21 mouse cellular contexts compared by ENCODE assay signal in the genomic region with DNA sequence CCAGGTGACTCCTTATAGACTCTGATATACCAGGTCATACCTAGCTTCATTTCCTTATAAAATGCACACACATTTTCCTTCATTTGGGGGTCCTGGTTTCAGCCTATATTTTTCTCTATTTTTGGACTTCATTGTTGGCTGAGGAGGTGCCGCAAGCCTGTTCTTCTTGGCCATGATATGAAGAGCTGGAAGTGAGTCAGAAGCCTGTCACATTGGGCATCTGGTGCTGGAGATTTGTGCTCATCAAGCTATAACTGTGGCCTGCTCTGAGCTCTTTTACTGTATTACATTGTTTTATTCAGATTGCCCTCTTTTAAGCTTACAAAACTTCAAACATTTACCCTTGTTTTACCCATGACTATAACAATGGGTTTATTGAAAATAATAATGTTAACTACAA.
DNase-seq lines count a peak whose midpoint lies in the region; ATAC-seq and TF ChIP-seq lines count a peak whose summit lies in the region.
"Had no signal": no experiment of that assay in that cellular context is flagged by ENCODE, and none has a peak within 500 bp of the region (broad histone marks: within the 10 kb centered on the region; RNA-seq: fewer than 3 reads in every experiment).

No protein-coding gene starts in this region.

- H3K9ac ChIP-seq in forebrain, embryonic 15.5 days (replicated peaks): no peak overlapping the region
- no peak overlapping the region for H3K9ac ChIP-seq in forebrain, embryonic 11.5 days (ENCODE audit: low read length)
- H3K9ac ChIP-seq: heart, embryonic 15.5 days; hindbrain, embryonic 15.5 days; limb, embryonic 12.5 days; liver, embryonic 12.5 days had no signal

- H3K36me3 ChIP-seq in forebrain, embryonic 15.5 days: no peaks in the 10 kb centered on the region
- H3K36me3 ChIP-seq in forebrain, embryonic 11.5 days (ENCODE audit: control insufficient read depth, insufficient read depth, low read length): no peaks in the 10 kb centered on the region
- H3K36me3 ChIP-seq: heart, embryonic 15.5 days; hindbrain, embryonic 15.5 days; limb, embryonic 12.5 days; liver, embryonic 12.5 days had no signal

- no peak overlapping the region for H3K4me2 ChIP-seq in forebrain, embryonic 15.5 days (replicated peaks)
- H3K4me2 ChIP-seq in forebrain, embryonic 11.5 days (ENCODE audit: low read depth, low read length, severe bottlenecking): no peak overlapping the region
- H3K4me2 ChIP-seq: heart, embryonic 15.5 days; hindbrain, embryonic 15.5 days; limb, embryonic 12.5 days; liver, embryonic 12.5 days had no signal

- no peaks in the 10 kb centered on the region for H3K9me3 ChIP-seq in forebrain, embryonic 15.5 days
- no peaks in the 10 kb centered on the region for H3K9me3 ChIP-seq in forebrain, embryonic 11.5 days (ENCODE audit: control insufficient read depth, low read length)
- H3K9me3 ChIP-seq: heart, embryonic 15.5 days; hindbrain, embryonic 15.5 days; limb, embryonic 12.5 days; liver, embryonic 12.5 days had no signal

- H3K27ac ChIP-seq in forebrain, embryonic 15.5 days (replicated peaks): 0 out of 2 replicates have a peak overlapping the region, but pooled peaks have one; percentile 12
- no peak overlapping the region for H3K27ac ChIP-seq in forebrain, embryonic 11.5 days (ENCODE audit: low read depth, low read length)
- H3K27ac ChIP-seq: heart, adult 2 months; heart, embryonic 15.5 days; hindbrain, embryonic 15.5 days; limb, embryonic 12.5 days; liver, embryonic 12.5 days; stomach, postnatal 0 days had no signal

- no peak for DNase-seq in forebrain, embryonic 11.5 days (ENCODE audit: low spot score)
- DNase-seq in brain, embryonic 14.5 days (ENCODE audit: low read depth): peak; percentile 66
- DNase-seq in cerebellum, postnatal 10 days: peak; percentile 82 to 83
- DNase-seq in layer of hippocampus, adult 8-10 months (ENCODE audit: low spot score in 2 of 2): peak; percentile 6 to 22
- no peak for DNase-seq in frontal cortex, postnatal 14 days (ENCODE audit: low spot score in 2 of 2)
- no peak for DNase-seq in frontal cortex, postnatal 36 days (ENCODE audit: low spot score in 2 of 2)
- DNase-seq: adrenal gland, postnatal 25 days; gastrocnemius, postnatal 25 days; heart, adult 2 months; heart, postnatal 4 days; kidney, postnatal 36 days; lung, adult 2 months; lung, postnatal 36 days; retina, postnatal 1 day had no signal

- H3K4me1 ChIP-seq in forebrain, embryonic 15.5 days: no peaks in the 10 kb centered on the region
- no peaks in the 10 kb centered on the region for H3K4me1 ChIP-seq in forebrain, embryonic 11.5 days (replicated peaks; ENCODE audit: control insufficient read depth, insufficient read depth, low read length)
- H3K4me1 ChIP-seq: heart, embryonic 15.5 days; hindbrain, embryonic 15.5 days; limb, embryonic 12.5 days; liver, embryonic 12.5 days had no signal

- WGBS in forebrain, embryonic 15.5 days: 67% methylated on average over 1 of the region's 1 CpGs
- WGBS in forebrain, embryonic 11.5 days: 90% methylated on average over 1 of the region's 1 CpGs

- no peak for ATAC-seq in forebrain, embryonic 15.5 days (replicated peaks)
- no peak for ATAC-seq in forebrain, embryonic 11.5 days (replicated peaks; ENCODE audit: low FRiP score)
- ATAC-seq: intestine, embryonic 16.5 days; liver, embryonic 12.5 days had no signal

- no peaks in the 10 kb centered on the region for H3K27me3 ChIP-seq in forebrain, embryonic 15.5 days
- H3K27me3 ChIP-seq in forebrain, embryonic 11.5 days (ENCODE audit: control insufficient read depth, insufficient read depth, low read length): no peaks in the 10 kb centered on the region
- H3K27me3 ChIP-seq: heart, embryonic 15.5 days; hindbrain, embryonic 15.5 days; limb, embryonic 12.5 days; liver, embryonic 12.5 days had no signal

- no peak for TF ChIP-seq CTCF in brain, embryonic 14.5 days (IDR thresholded peaks at IDR 0.05; ENCODE audit: borderline replicate concordance, extremely low read depth, insufficient read depth, insufficient read length)

- TF ChIP-seq POLR2A in brain, embryonic 14.5 days (IDR thresholded peaks at IDR 0.05; ENCODE audit: borderline replicate concordance, extremely low read depth, insufficient read depth, insufficient read length, poor library complexity, severe bottlenecking): no peak

- no peak overlapping the region for H3K4me3 ChIP-seq in forebrain, embryonic 15.5 days
- H3K4me3 ChIP-seq in forebrain, embryonic 11.5 days (ENCODE audit: low read depth, low read length): no peak overlapping the region
- H3K4me3 ChIP-seq: heart, adult 2 months; heart, embryonic 15.5 days; hindbrain, embryonic 15.5 days; limb, embryonic 12.5 days; liver, embryonic 12.5 days had no signal

Comparison
In these comparisons a context has a peak if more than half of its experiments do, and no peak if none do; other contexts are left out.
1. DNase-seq: peak in brain, embryonic 14.5 days (single experiment), cerebellum, postnatal 10 days (2 of 2) and layer of hippocampus, adult 8-10 months (2 of 2); none in forebrain, embryonic 11.5 days (single experiment), frontal cortex, postnatal 14 days (0 of 2) and frontal cortex, postnatal 36 days (0 of 2).